Mouse (Mus musculus) kidney, adult 9 months (tissue): ENCODE measurements around the gene Acad11.

ENCODE experiments used
- DNase-seq: peaks from one replicate; pipeline ENCODE4 v3.0.0; 2022

Acad11 gene

DNA sequence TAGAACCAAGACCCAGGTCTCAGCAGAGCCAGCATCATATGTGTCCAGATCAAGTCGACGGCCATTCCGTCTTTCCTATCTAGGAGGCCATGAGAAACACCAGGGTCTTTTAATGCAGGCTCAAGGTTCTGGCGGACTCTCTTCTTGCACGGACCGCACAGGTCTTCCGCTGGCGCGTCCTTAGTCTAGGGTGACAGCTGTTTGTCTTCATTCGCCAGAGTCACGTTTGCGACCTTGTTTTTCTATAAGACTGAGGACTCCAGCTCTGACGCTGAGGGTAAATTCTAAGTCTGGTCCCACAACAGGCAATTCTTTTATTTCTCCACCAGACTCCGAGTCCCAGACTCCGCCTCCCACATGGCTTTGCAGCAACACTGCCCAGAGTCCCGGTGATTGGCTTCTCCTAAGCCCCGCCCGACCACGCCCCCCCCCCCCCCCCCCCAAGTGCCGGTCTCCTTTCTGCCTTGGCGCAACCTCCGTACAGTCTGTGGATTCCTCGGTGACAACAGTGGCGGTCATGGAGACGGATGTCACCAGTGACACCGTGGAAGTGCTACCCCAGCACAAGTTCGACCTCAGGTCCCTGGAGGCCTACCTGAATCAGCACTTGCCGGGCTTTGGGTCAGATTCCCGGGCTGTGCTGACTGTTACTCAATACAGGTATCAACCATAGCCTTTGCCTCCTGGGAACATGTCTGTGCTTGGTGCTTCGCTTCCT, at the start of gene Acad11:
Gene Acad11 (plus strand): TSS at position 134 of the 718 bp plus-strand sequence.
- DNase-seq: peak; percentile 92

DNA sequence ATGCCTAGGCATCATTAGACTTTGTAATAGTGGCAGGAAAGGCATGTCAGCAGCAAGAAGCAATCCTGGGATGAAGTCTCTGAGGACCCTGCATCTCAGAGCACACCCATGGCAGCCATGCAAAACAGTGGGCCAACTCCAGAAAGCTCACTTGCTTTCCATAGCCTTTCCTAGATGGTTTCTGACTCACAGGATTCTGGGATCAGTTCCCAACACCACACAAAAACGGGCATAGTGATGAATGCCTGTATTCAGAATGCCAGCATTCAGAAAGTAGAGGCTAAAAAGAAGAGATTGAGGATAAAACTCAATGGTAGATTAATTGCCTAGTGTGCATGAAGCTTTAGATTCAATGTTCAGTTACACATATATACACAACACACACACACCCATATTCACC, 48.7 kb upstream of the Acad11 start:
- no peak for DNase-seq

DNA sequence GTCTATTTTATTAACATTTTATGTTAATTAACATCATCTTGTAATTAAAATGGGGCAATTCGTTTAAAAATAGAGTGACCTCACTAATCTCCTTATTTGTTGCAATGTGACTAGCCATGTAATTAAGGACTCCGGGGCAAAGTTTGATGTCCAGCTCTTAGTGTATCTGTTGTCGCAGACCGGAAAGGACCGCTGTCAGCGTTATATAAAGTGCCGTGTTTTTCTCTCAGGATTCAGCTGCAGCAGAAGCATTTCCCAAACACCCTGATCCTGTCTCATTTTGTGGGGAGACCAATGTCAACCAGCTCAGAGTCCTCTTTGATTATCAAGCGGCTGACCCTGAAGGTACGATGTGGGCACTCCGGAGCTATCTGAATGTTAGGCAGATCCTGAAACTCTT, 42.2 kb upstream of the Acad11 start:
- peak; percentile 52 for DNase-seq

GRCm38 (mm10) chr9:104027186-104027585, 36.0 kb upstream of the Acad11 start:
- DNase-seq: no peak

DNA sequence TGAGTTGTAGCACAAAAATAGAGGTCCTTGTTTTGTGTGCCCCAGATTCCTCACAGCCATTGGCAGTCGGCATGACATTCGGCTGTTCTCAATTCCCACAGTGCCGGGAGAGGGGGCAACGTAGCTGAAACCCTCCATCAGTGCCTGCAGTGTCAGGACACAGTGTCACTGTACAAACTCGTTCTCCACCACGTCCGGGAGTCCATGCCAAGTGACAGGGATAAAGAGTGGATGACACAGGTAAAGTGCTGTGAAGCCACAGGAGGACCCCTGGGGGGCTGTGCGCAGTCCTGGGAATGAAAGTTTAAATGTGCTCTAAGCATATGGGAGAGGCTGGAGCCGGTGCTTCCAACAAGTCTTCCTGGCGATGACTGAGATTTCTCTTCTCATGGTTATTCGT, 33.3 kb upstream of the Acad11 start:
- no peak for DNase-seq

DNA sequence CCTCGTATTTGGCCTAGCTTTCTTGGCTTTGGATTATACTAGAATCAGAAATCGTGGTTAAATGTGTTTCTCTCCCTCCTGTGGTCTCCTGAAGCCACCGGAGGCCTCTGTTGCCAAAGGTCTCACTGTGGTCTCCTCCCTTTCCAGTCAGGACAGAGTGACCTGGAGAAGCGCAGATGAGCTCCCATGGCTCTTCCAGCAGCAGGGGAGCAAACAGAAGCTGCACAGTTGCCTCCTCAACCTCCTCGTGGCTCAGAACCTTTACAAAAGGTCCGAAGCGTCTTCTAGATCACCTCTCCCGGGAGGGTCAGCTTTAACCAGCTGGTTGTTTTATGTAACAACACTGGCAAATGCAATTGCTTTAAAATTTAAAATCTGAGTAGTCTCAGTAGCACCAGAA, 28.9 kb upstream of the Acad11 start:
- no peak for DNase-seq

GRCm38 (mm10) chr9:104034718-104035117, 28.5 kb upstream of the Acad11 start:
- no peak for DNase-seq

DNA sequence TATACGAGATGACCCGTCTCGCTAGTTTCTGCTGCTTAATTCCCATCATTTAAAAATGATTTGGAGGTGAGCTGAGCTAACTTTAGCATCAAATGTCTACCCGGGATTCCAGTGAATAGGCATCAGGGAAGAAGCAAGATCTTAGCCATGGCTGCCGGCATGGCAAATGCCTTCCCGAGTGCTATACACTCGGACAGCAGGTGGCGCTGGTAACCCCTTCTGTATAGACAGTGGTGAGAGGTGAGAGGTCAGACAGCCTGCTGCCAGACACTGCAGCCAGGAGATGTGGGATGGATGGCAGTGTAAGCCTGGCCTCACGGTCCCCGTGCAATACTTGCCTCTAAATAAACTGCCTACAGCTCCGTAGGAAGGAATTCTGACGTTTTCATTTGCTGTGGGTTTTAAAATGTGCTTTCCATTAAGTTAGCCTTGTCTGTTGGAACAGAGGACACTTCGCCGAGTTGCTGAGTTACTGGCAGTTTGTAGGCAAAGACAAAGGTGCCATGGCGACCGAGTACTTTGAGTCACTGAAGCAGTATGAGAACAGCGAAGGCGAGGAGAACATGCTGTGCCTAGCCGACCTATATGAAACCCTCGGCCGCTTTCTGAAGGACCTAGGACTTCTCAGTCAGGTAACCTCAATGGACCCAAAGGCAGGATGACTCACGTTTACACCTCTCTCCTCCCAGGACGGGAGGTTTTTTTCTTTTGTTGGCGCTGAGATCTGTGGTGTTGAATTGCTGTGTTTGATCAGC, 27.7 kb upstream of the Acad11 start:
- DNase-seq: peak; percentile 80

- no peak for DNase-seq
These were observed 24.9 kb upstream of the Acad11 start for GRCm38 (mm10) chr9:104038266-104038665.

DNA sequence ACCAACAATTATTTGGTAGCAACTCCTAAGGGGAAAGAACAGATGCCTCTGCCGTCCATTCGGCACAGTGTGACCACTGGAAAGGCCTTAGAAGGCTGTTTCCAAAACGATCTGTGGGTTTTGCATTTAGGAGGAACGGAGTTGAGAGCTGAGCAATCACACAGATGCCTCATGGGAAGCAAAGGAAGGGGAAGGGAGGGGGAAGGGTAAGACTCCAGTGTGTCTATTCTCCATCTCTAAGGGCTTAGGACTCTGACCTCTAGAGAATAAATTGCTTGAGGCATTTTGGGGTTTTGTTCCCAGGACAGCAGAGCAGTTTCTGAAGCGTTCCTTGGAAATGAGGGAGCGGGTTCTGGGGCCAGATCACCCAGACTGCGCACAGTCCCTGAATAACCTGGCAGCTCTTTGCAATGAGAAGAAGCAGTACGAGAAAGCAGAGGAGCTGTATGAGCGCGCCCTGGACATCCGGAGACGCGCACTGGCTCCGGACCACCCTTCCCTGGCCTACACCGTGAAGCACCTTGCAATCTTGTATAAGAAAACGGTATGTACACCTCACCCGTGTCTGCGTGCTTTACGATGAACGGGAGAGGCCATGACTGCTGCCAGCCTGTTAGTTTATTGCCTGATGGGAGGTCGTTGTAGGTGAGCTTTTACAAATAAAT, 24.0 kb upstream of the Acad11 start:
- no peak for DNase-seq

- no peak for DNase-seq
These were observed 23.4 kb upstream of the Acad11 start for GRCm38 (mm10) chr9:104039742-104040141.

DNA sequence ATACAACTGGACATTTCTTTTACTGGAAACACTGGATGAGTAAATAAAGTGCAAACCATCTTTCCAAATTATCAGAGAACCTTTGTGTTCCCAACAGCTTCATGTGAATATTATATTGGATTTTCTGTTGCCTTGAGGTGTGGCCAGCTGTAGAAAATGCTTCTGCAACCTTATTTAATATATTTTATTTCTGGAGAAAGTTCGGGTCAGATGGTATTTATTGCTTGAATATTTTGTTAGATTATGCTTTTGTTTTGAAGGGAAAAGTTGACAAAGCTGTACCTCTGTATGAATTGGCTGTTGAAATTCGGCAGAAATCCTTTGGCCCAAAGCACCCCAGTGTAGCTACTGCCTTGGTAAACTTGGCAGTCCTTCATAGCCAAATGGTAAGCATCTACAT, 22.8 kb upstream of the Acad11 start, which contains the start of gene Gm28305:
Gene Gm28305 (plus strand): TSS at position 301 of the 400 bp plus-strand sequence.
- no peak for DNase-seq

DNA sequence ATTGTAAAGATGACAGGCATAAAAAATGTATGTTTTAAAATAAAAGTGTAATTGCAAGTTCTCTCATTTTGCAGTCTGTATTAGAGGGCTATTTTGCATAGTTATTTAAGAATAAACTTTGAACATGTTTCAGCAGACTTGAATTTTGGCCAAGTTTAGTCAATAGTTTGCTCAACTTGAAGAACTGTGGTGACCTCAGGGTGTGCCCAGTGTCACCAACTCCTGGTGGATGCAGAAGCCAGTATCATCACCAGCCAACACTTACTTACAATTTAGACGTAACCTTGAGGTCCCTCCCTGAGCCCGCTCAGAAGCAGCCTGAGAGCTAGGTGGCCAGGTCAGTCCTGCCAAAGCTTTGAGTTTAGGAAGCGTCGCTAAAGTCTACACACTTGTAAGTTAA, 19.5 kb upstream of the Acad11 start:
- peak; percentile 78 for DNase-seq

- no peak for DNase-seq
These were observed 12.1 kb upstream of the Acad11 start for GRCm38 (mm10) chr9:104051028-104051427.

- peak; percentile 19 for DNase-seq
These were observed 540 bp upstream of the Acad11 start, which contains the start of gene Uba5 for GRCm38 (mm10) chr9:104062430-104063243. TSS of gene Uba5 (minus strand) at chr9:104063134.

GRCm38 (mm10) chr9:104064571-104064970, 1.4 kb downstream of the Acad11 start:
- DNase-seq: peak; percentile 52

DNA sequence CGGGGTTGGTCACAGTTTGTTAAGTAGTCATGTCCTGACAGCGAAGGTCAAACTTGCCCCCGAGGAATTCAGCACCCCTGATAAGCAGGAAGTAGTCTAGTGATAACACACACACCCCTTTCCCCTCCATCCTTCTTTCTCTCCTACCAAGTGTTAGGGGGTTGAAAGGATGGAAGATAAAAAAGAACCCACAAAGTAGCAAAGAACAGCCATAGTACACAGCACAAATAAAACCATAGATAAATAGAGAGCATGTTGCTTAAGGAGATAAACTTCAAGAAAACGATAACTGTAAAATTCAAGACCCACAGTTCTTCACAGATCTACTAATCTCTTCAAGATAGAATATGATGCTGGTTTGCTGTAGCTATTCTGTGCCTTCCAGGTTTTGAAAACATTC, 7.1 kb downstream of the Acad11 start:
- DNase-seq: no peak

GRCm38 (mm10) chr9:104070863-104071604, 7.9 kb downstream of the Acad11 start:
- DNase-seq: peak; percentile 40

GRCm38 (mm10) chr9:104075808-104076207, 12.6 kb downstream of the Acad11 start:
- peak; percentile 34 for DNase-seq

- DNase-seq: no peak
These were observed 15.6 kb downstream of the Acad11 start for GRCm38 (mm10) chr9:104078780-104079179.

DNA sequence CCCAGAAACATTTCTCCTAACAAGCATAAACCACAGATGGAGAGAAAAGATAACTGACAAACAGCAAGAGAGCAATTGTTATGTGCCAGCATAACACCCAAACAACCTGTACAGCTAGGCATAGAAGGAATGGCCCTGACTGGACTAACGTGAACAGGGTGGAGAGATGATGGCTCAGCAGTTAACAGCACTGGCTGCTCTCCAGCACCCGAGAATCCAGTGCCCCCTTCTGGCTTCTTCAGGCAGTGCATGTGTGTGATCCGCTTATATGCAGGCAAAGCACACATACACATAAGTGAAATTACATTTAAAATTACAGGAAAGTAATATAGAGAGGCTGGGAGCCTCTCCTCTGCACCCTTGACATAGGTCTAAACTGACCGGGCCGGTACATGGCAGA, 16.2 kb downstream of the Acad11 start:
- peak; percentile 71 for DNase-seq

GRCm38 (mm10) chr9:104080038-104080437, 16.9 kb downstream of the Acad11 start:
- DNase-seq: no peak
